Mouse (Mus musculus) neural tube, embryonic 11.5 days (tissue): ENCODE data around the gene Ndc1. TPM values are rescaled to one million over a fixed set of nuclear protein-coding genes. Genes with fewer than 3 reads are reported as not detected.

Experiments used
- ATAC-seq: fragments of 200-750 bp; cut with Nextera tagmentation; 2 replicates; pipeline ENCODE4 v1.8.0; 2017; ENCODE audit warnings: moderate number of reproducible peaks, mild to moderate bottlenecking, moderate TSS enrichment, moderate library complexity; ENCODE audit not compliant: insufficient read depth, low FRiP score, low TSS enrichment
- DNase-seq: peaks from one replicate; pipeline ENCODE4 v3.0.0-alpha.2; 2015; ENCODE audit warnings: low spot score
- H3K27ac ChIP-seq: fragments of 300-500 bp; sonication (generic); 2 replicates; pipeline ENCODE4 v1.5.1; 2014; ENCODE audit warnings: low read depth, mild to moderate bottlenecking, low read length
- H3K27me3 ChIP-seq: fragments of 300-500 bp; sonication (generic); 2 replicates; pipeline ENCODE4 v1.6.1; 2014; ENCODE audit warnings: mild to moderate bottlenecking, low read length, mixed read lengths; ENCODE audit not compliant: control insufficient read depth, insufficient read depth
- H3K36me3 ChIP-seq: fragments of 300-500 bp; sonication (generic); 2 replicates; pipeline ENCODE4 v1.6.1; 2014; ENCODE audit warnings: mild to moderate bottlenecking, low read length, moderate library complexity, mixed read lengths; ENCODE audit not compliant: control insufficient read depth, insufficient read depth
- H3K4me1 ChIP-seq: fragments of 300-500 bp; sonication (generic); 2 replicates; pipeline ENCODE4 v1.6.1; 2014; ENCODE audit warnings: low read length, mixed read lengths; ENCODE audit not compliant: control insufficient read depth, insufficient read depth
- H3K4me2 ChIP-seq: fragments of 300-500 bp; sonication (generic); 2 replicates; pipeline ENCODE4 v1.6.1; 2014; ENCODE audit warnings: low read depth, mild to moderate bottlenecking, moderate library complexity
- H3K4me3 ChIP-seq: fragments of 300-500 bp; sonication (generic); 2 replicates; pipeline ENCODE4 v1.5.1; 2014; ENCODE audit warnings: low read depth, low read length
- H3K9ac ChIP-seq: fragments of 300-500 bp; sonication (generic); 2 replicates; pipeline ENCODE4 v1.6.1; 2014; ENCODE audit warnings: mild to moderate bottlenecking, low read length
- H3K9me3 ChIP-seq: fragments of 300-500 bp; sonication (generic); 2 replicates; pipeline ENCODE4 v1.6.1; 2016; ENCODE audit warnings: low read length; ENCODE audit not compliant: control insufficient read depth
- WGBS: fragments of 180-500 bp; shearing (Covaris S2); extraction: QIAGEN DNeasy Blood & Tissue Kit; methylation state at CpG from one replicate; pipeline ENCODE4 v1.1.7; 2014; 5-methylcytosine and 5-hydroxymethylcytosine counted together
- polyA plus RNA-seq: library from polyadenylated mRNA; unstranded; fragments of >200 nt; fragmentation: Nextera tagmentation; extraction: Ambion mirVana; gene quantifications from 2 replicates; pipeline ENCODE4 v1.2.1, GENCODE M21; 2014

Gene Ndc1
- polyA plus RNA-seq, 1 experiment from 2014 or later, result 48.8 TPM

DNA sequence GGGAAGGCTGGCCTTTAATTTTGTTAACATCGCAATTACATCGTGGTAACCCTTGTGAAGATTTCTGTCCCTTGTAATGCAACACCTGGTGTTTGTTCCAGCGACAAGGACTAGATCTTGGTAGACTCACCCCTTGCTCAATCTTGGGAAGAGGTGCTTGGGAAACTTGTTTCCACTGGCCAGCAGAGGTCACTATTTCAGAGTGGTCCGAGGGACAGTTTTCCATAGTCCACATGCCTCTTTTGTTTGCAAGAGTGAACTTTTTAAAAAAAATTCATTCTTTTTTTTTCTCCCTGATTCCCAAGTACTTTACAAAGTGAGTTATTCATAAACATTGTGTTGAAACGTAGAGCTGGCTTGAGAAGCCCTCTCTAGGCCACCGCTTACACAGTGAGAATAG is 54.6 kb downstream of the Ndc1 start:
- ATAC-seq, result no peak
- Histone ChIP-seq H3K4me2 (no peak overlapping the region), H3K9ac (no peak overlapping the region), H3K27me3 (no peaks in the 10 kb centered on the region), H3K36me3 (no peaks in the 10 kb centered on the region), H3K4me3 (no peak overlapping the region), H3K9me3 (no peaks in the 10 kb centered on the region), H3K27ac (no peak overlapping the region), H3K4me1 (no peaks in the 10 kb centered on the region)
- DNase-seq, result peak; percentile 58
- WGBS, result 24% methylated on average over 6 of the region's 6 CpGs

DNA sequence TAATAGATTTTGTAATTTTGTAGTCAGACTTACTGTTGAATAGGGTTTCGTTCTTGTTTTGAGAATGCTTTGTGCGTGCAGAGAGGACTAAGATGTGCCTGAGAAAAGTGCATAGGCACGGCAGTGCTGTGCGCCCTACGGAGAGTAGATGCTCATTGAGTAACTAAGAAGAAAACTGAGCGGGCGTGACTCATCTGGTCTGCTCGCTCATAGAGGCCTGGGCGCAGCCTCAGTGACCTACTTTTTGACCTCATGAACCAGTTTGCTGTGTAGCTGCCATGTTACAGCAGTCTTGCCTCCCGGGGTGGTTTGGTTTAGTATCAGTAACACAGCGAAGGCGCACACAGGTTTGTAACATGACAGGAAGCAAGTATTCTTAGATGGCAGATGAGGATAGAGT is 58.0 kb downstream of the Ndc1 start:
- Histone ChIP-seq H3K27me3 (no peaks in the 10 kb centered on the region), H3K4me2 (no peak overlapping the region), H3K9ac (no peak overlapping the region), H3K36me3 (no peaks in the 10 kb centered on the region), H3K27ac (no peak overlapping the region), H3K4me3 (no peak overlapping the region), H3K4me1 (no peaks in the 10 kb centered on the region), H3K9me3 (no peaks in the 10 kb centered on the region)
- DNase-seq (no peak), ATAC-seq (no peak)
- 95% methylated on average over 12 of the region's 12 CpGs for WGBS

DNA sequence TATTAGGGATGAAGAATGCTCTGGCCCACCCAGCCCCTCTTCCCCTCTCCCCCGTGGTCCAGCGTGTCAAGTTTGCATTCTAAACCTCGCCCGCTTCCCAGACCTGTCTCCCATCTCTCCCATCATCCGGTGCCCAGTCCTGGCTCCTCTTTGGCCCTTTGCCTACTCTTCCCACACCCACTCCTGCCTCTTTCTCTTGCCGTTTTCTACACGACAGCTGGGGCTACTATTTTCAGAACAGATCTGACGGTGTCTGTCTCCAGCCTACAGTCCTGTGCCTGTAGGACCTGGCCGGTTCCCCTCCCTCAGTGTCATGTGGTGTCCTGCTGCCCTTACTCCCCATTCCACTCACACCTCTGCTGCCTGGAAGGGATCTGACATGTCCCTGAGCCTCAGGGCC is 59.0 kb downstream of the Ndc1 start:
- DNase-seq (no peak), ATAC-seq (no peak)
- Histone ChIP-seq H3K9me3 (no peaks in the 10 kb centered on the region), H3K9ac (no peak overlapping the region), H3K4me2 (no peak overlapping the region), H3K4me3 (no peak overlapping the region), H3K4me1 (no peaks in the 10 kb centered on the region), H3K27ac (no peak overlapping the region), H3K36me3 (no peaks in the 10 kb centered on the region), H3K27me3 (no peaks in the 10 kb centered on the region)
- WGBS, result 88% methylated on average over 9 of the region's 9 CpGs

DNA sequence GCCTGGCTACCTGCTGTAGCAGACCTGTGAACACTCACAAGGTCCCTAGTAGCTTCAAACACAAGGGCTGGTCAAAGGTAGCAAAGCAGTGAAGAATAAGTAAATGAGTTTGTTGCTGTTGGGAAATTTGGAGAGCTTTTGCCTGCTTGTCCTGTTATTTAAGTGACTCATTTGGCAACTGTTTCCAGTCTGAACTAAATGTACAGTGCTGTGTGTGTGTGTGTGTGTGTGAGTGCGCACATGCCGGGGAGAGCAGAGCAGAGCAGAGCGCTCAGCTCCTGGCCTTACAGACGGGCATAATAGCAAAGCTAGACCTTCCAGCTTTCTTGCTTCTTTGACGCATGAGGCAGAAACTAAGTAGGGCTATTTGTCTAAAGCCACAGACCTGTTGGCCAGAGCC is 65.1 kb downstream of the Ndc1 start:
- peaks cover 2% of the 10 kb centered on the region; the same call in 1 of the 2 replicates for H3K4me1 ChIP-seq
- peaks cover 35% of the 10 kb centered on the region for H3K27me3 ChIP-seq
- no peak overlapping the region for H3K27ac ChIP-seq
- H3K4me3 ChIP-seq, result no peak overlapping the region
- no peak for DNase-seq
- H3K36me3 ChIP-seq, result no peaks in the 10 kb centered on the region
- no peak overlapping the region for H3K9ac ChIP-seq
- ATAC-seq, result no peak
- WGBS, result 86% methylated on average over 5 of the region's 5 CpGs
- no peak overlapping the region for H3K4me2 ChIP-seq
- H3K9me3 ChIP-seq, result no peaks in the 10 kb centered on the region

DNA sequence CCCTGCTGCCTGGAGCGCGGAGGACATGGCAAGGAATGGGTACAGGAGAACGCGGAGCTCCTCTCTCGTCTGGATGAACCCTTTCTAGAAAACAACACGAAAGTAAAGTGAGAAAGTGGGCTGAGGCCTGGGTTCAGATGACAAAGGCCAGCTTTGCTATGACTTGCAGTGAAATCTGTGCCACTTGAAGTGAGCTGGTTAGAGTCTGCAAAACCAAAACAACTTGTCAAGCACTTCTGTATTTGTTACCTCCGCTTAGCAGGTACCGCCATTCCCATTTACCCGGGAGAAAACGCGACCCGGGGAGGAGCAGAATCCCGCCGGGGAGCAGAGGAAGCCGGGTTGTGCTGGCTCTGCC is 66.4 kb downstream of the Ndc1 start:
- H3K36me3 ChIP-seq, result no peaks in the 10 kb centered on the region
- H3K9ac ChIP-seq, result peak overlapping the region; percentile 54
- peaks cover 35% of the 10 kb centered on the region for H3K27me3 ChIP-seq
- WGBS, result 6% methylated on average over 15 of the region's 15 CpGs
- H3K9me3 ChIP-seq, result no peaks in the 10 kb centered on the region
- H3K4me2 ChIP-seq, result peak overlapping the region; percentile 96
- ATAC-seq, result no peak; the same call in 1 of the 2 replicates
- peak overlapping the region; percentile 69 for H3K4me3 ChIP-seq
- H3K27ac ChIP-seq, result no peak overlapping the region
- no peak for DNase-seq
- H3K4me1 ChIP-seq, result peaks cover 2% of the 10 kb centered on the region; the same call in 1 of the 2 replicates

DNA sequence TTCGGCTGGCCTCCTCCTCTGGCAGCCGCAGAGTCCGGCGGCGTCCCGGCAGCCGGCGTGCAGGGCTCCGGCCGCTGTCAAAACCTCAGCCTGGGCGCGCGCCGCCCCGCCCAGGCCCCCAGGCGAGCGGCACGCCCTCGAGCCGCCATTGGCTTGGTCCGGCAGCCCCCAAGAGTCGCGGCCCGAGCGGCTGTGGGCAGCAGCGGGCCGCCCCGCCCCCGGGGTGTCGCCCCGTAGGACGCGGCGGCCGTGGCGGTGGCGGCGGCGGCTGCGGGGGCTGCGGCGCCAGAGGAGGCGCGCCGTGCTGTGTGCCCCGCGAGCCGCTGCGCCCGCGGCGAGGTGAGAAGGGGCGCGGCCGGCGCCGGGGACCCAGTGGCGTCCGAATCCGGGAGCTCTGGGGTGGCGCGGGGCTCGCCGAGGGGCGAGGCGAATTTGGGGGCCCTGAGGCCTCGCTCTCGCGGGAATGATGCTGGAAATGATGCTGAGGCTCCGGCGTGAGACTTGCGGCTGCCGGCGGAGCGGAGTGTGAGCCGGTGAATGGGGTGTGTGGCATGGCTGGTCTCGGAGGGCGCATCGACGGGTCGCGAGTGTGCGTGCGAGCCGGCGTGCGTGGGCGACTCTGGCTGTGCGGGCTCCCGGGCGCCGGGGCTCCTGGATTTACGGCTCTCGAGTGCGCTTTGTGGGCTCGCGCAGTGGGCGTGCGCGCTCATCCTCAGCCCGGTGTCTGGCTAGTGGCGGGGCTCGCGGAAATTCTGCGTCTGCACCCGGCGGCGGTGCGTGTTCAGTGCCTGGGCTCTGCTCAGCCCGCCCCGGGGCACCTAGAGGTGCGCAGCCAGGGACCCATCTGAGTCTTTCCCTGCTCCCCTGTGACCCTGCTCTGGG is 67.0 kb downstream of the Ndc1 start, which contains the start of gene Glis1:
TSS of gene Glis1 (plus strand) at position 236 of the 882 bp plus-strand sequence.
- ATAC-seq (peak; percentile 77), DNase-seq (peak; percentile 81)
- Histone ChIP-seq H3K9me3 (no peaks in the 10 kb centered on the region), H3K27me3 (peaks cover 35% of the 10 kb centered on the region), H3K4me3 (peak within 1 kb of the TSS; percentile 69), H3K4me1 (peaks cover 2% of the 10 kb centered on the region; the same call in 1 of the 2 replicates), H3K36me3 (no peaks in the 10 kb centered on the region), H3K9ac (peak within 1 kb of the TSS; percentile 54), H3K4me2 (peak within 1 kb of the TSS; percentile 96), H3K27ac (no peak within 1 kb of the TSS)
- under 1% methylated on average over 87 of the region's 112 CpGs for WGBS

DNA sequence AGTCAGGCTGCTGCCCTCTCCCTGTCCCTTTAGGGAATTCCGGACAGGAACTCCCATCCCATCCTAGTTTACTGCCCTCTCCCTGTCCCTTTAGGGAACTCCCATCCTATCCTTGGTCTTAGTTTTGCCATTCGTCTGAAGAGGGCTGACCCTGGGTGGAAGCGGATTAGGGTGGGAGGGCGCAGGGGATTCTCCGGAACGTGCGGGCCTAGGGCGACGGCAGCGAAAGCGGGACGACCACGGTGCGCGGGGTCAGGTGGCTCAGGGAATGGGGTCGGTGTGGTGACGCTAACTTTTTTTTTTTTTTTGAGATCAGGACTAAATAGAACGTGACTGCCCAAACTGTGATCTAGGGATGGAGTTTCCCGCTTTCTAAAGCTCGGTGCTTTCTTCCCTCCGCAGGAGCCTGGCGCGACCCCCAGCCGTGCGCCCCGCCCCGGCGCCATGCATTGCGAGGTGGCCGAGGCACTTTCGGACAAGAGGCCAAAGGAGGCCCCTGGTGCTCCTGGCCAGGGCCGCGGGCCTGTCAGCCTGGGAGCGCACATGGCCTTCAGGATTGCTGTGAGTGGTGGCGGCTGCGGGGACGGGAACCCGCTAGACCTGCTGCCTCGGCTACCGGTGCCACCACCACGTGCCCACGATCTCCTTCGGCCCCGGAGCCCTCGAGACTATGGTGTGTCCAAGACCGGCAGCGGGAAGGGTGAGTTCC is 67.8 kb downstream of the Ndc1 start:
- Histone ChIP-seq H3K27me3 (peaks cover 35% of the 10 kb centered on the region), H3K9ac (peak overlapping the region; percentile 54), H3K4me3 (peak overlapping the region; percentile 69), H3K9me3 (no peaks in the 10 kb centered on the region), H3K36me3 (no peaks in the 10 kb centered on the region), H3K4me2 (peak overlapping the region; percentile 96), H3K4me1 (peaks cover 3% of the 10 kb centered on the region; the same call in 1 of the 2 replicates), H3K27ac (no peak overlapping the region)
- ATAC-seq, result peak; percentile 36; the same call in 1 of the 2 replicates
- DNase-seq, result no peak
- under 1% methylated on average over 47 of the region's 47 CpGs for WGBS

DNA sequence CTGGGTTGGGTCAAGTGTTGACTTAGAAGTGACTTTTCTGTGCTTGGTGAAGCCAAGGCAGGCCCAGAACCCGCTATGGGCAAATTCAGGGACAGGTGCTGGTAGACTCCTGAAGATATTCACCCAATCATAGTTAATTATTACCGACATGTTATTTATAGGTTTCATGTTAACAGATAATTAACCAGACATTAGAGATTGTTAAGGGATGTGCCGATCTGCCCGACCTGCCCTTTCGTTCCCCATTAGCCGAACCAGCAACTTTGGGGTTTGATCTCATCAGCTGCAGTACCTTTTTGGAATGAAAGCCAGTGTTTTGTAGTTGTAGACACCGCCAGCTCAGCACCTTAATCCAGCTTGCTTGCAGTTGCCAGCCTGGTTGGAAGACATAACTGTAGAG is 68.9 kb downstream of the Ndc1 start:
- Histone ChIP-seq H3K36me3 (no peaks in the 10 kb centered on the region), H3K9ac (no peak overlapping the region), H3K4me3 (no peak overlapping the region), H3K27me3 (peaks cover 35% of the 10 kb centered on the region), H3K27ac (no peak overlapping the region), H3K4me2 (no peak overlapping the region), H3K4me1 (peaks cover 6% of the 10 kb centered on the region; the same call in 1 of the 2 replicates), H3K9me3 (no peaks in the 10 kb centered on the region)
- ATAC-seq (no peak), DNase-seq (no peak)
- WGBS, result 90% methylated on average over 7 of the region's 7 CpGs
